Mouse (Mus musculus) bone marrow macrophage, adult 2 months (primary cell): Measurements from ENCODE around the gene Slc2a9. TPM values are rescaled to one million over a fixed set of nuclear protein-coding genes. Genes with fewer than 3 reads are reported as not detected.

Experiments
- H3K27ac ChIP-seq: 2 replicates; pipeline ENCODE4 v1.5.1; 2012; ENCODE audit warnings: low read depth, low read length; ENCODE audit not compliant: insufficient read depth
- H3K4me1 ChIP-seq: 2 replicates; pipeline ENCODE4 v1.6.1; 2012; ENCODE audit warnings: low read length; ENCODE audit not compliant: control insufficient read depth, insufficient read depth
- H3K4me3 ChIP-seq: 2 replicates; pipeline ENCODE4 v1.5.1; 2012; ENCODE audit warnings: mild to moderate bottlenecking, low read length, moderate library complexity; ENCODE audit not compliant: insufficient read depth
- CTCF ChIP-seq: IDR thresholded peaks from 2 replicates; pipeline ENCODE4 v1.5.1; 2012; ENCODE audit warnings: low read depth, mild to moderate bottlenecking, low read length, moderate library complexity
- POLR2A ChIP-seq: IDR thresholded peaks from 2 replicates; pipeline ENCODE4 v1.6.1; 2012; ENCODE audit warnings: mild to moderate bottlenecking, low read depth, low read length, borderline replicate concordance
- polyA plus RNA-seq: library from polyadenylated mRNA; stranded (reverse); fragments of >200 nt; gene quantifications from 2 replicates; pipeline ENCODE4 v1.2.4, GENCODE M21; 2012; ENCODE audit not compliant: missing spikeins, insufficient read depth, insufficient read length

Gene Slc2a9
- polyA plus RNA-seq, 1 experiment: 15.0 TPM

DNA sequence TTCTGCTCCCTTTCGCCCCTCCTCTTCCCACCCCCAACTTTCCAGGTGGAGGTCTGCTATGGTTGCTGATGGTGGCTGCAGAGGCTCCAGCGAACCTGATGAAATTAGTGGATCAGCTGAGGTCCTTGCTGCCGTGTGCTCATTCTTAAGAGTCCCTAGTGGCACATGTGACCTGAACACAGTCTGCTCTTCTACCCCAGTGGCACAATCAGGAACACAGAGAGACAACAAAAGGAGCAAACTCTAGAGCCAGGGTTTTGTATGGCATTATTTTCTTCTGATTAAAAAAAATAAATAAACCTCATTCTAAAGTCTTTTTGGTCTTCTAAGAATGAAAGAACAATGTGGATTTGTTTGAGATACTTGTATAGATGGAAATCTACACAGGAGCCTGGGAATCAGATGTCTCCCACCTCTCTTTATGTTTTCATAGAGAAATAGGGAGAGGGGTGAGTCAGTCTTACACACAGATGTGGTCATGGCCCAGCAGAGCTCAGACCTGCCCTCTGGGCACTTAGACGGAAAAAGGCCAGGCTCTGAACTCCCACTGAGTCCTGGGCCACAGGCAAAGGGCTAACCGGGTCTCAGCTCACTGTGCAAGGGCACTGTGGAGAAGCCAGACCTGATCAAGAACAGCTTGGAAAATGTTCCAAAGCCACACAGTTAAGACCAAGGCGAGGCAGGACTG lies 1.9 kb upstream of the Slc2a9 start:
- TF ChIP-seq POLR2A: no peak
- no peak for TF ChIP-seq CTCF
- Histone ChIP-seq H3K4me3 (no peak overlapping the region), H3K27ac (peak overlapping the region; percentile 96), H3K4me1 (peaks cover 70% of the 10 kb centered on the region)

DNA sequence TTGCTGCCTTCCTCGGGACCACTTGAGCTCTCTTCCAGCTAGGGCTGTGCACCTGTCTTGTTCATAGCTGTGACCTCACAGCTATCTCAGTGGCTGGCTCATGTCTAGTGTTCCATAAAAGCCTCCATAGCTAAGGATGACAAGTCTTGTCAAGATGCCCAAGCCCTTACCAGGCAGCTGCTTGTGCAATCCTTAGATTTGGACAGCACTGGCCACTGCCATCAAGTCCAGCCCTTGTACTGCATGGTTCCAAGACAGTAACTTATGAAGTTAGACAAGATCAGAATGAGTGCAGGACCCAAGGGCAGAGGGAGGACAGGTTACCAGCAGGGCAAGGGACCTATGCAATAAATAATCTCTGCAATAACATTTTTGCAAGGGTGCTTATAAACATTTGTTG lies 1.2 kb upstream of the Slc2a9 start:
- Histone ChIP-seq H3K4me1 (peaks cover 75% of the 10 kb centered on the region), H3K4me3 (no peak overlapping the region), H3K27ac (peak overlapping the region; percentile 96)
- TF ChIP-seq POLR2A: no peak
- TF ChIP-seq CTCF: no peak

DNA sequence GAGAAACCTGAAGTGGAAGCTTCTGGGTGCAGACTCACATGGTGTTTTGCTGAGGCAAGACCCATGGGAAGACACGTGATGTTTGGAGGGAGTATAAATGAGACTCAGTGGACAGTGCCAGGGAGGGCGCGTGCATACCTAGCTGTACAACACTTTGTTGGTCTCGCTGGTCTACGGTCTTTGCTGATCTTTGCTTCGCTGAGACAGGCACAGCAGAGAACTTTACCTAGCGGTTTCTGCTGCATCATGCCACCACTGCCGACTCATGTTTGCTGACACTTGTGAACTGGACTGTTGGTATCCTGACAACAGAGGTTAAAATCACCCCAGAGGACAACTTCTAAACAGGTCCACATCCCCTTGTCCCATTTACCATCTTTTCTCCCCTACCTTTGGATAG lies 2.9 kb downstream of the Slc2a9 start:
- TF ChIP-seq POLR2A (no peak), CTCF (no peak)
- H3K4me3 ChIP-seq: no peak overlapping the region
- peaks cover 51% of the 10 kb centered on the region for H3K4me1 ChIP-seq
- no peak overlapping the region for H3K27ac ChIP-seq

DNA sequence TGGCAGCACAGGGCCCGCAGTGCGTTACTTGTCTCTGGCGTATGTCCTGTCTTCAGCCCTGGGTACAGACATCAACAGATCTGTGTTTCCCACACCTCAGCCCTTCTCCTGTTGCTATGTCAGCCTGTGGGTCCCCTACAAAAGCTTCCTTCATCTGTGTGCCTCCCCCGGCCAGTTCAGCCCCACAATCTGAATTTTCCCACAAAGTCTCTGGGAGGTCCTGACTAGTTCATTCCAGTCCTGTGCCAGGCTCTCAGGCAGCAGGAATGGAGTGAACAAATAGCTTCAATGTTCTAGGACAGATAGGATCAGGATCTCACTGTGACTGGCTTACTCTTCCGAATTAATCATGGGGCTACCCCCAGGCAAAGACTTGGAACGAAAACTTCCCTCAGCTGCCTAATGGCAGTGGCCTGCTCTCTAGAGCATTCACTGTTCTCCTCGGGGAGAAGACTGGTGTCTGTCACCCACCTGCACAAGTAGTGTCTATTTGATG lies 3.6 kb downstream of the Slc2a9 start:
- TF ChIP-seq POLR2A: no peak
- no peak for TF ChIP-seq CTCF
- peaks cover 45% of the 10 kb centered on the region for H3K4me1 ChIP-seq
- H3K4me3 ChIP-seq: no peak overlapping the region
- no peak overlapping the region for H3K27ac ChIP-seq

DNA sequence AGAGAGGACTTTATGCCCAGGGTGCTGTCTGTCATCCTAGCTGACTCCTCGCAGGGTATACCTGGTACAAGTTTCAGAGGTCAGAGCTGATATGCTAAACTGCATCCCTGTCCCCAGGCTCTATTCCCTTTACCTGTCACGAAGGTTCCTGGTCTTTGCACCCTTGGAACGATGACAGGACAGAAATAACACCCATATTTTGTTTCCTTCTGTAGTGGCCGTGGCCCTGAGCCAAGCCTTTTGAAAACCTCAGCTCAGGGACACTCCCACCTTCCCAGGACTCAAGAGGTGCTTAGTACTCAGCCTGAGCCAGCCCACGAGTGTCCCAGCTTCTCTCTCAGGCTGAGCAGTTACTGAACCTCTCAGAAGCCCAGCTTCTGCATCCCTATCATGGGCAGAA lies 4.5 kb downstream of the Slc2a9 start:
- TF ChIP-seq POLR2A: no peak
- TF ChIP-seq CTCF: no peak
- no peak overlapping the region for H3K27ac ChIP-seq
- no peak overlapping the region for H3K4me3 ChIP-seq
- H3K4me1 ChIP-seq: peaks cover 42% of the 10 kb centered on the region

DNA sequence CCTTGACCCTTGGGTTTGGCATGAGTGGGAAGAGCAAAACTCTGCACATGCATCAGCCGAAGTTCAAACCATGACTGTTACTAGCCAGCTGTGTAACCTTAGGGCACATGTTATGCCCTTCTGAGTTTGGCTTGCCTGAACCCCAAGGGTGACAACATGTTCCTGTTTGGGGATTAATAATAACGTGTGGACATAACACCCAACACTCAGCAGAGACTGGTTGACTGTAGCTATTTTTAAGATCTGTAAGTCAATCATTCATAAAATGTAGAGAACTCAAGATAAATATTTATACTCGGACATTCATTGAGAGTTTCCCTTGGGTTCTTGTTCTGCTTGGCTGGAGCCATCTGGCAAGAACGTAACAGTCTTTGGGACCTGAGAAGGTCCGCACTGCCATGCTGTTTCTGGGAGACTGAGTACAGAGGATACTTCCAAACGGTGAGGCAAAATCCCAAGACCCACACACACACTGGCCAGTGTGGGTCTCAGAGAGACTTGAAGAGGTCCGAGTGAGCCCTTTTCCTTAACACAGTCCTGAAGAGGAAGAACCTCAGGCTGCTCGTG lies 6.4 kb downstream of the Slc2a9 start:
- H3K4me1 ChIP-seq: peaks cover 30% of the 10 kb centered on the region
- H3K4me3 ChIP-seq: no peak overlapping the region
- no peak for TF ChIP-seq POLR2A
- TF ChIP-seq CTCF: no peak
- no peak overlapping the region for H3K27ac ChIP-seq

DNA sequence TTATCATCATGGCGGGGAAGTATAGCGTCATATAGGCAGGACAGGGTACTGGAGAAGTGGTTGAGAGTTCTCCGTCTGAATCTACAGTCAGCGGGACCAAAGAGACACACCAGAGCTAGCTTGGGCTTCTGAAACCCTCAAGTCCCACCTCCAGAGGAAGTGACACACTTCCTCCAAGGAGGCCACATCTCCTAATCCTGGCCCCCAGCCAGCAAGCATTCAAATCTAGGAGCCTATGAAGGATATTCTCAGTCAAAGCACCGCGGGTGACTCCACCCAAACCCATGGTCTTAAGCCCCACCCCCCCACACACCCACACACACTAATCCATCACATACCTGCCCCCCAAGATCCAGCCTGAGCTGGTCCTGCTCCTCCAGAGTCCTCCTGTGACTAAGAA lies 9.1 kb downstream of the Slc2a9 start:
- TF ChIP-seq CTCF (no peak), POLR2A (no peak)
- H3K27ac ChIP-seq: 0 out of 2 replicates have a peak overlapping the region, but pooled peaks have one; percentile 10
- no peak overlapping the region for H3K4me3 ChIP-seq

DNA sequence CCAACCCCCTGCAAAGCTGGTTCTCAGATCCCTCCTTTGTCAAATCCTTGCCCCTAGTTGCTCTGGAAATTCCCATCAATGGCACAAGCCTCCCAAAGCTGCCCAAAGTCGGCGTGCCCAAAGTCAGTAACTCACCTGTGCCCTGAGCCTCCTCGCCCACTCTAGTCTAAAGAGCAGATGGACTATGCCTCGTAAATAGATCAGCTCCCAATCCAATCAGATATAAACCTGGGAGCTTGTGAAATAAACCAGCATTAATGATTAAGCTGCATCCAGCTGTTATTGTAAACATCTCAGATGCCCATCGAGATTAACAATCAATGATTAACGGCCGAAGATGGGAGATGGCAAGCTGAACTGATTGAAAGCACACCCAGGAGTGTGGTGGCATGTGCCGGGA lies 11.2 kb downstream of the Slc2a9 start:
- no peak for TF ChIP-seq POLR2A
- no peak for TF ChIP-seq CTCF
- no peak overlapping the region for H3K27ac ChIP-seq
- H3K4me3 ChIP-seq: no peak overlapping the region
- peaks cover 11% of the 10 kb centered on the region for H3K4me1 ChIP-seq

More for the DNA sequence above, 9.1 kb downstream of the Slc2a9 start:
- H3K4me1 ChIP-seq: peaks cover 15% of the 10 kb centered on the region

DNA sequence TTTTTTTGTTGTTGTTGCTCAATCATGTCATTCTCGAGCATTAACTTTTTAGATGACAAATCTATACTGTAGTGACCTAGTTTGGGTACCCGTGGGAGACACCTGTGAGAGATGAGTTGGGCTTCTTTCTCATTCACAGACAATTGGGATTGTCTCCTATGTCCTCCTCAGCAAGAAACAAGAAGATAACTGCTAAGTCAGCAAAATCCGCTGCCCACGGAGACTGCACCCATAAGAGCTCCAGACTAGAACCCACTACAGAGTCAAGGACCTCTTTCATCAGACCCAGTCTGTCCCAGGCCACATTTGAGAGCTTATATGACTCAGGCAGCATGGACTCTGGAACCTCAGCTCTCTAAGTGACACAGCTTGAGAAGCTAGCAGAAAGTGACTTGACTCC lies 13.2 kb downstream of the Slc2a9 start:
- no peak overlapping the region for H3K27ac ChIP-seq
- H3K4me3 ChIP-seq: no peak overlapping the region
- H3K4me1 ChIP-seq: peaks cover 11% of the 10 kb centered on the region
- TF ChIP-seq POLR2A: no peak
- no peak for TF ChIP-seq CTCF

DNA sequence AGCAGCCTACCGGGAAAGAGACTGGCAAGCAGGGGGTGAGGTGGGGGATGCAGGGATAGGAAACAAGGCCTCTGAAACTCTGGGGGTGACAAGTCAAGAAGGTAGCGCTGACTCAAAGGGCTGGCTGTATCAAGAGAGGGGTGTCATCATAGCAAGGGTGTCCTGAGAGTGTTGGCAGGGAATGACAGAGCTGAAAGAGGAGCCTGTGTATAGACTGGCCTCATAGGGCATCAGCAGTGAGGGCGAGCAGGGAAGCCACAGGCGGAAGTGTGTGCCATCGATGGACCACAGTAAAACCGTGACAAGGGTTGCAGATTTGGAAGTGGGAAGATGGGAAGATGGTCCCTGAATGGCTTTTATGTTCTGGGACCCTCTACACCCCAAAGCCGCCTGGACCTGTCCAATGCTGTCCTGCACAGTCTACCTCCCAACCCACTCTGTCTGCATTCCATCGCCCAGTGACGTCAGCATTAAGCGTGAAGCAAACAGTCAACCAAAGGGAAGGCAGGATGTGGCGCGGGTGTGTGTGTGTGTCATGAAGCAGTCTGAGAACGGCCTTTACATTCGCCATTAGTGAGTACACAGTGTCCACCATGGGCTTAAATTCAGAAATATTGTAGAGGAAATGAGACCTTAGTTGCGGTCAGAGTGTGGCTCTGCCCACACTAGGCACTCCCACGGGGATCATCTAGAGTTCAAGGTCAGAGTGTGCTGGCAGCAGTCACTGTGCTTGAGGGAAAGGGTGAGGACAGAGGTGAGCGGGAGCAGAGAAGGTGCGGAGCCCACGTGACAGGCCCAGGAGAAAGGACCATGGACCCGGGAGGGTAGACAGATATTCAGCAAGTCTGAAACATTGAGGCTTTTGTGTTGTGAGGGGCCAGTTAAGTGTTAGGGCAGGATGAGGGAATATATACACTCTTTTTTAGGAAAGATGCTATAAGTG lies 14.0 kb downstream of the Slc2a9 start:
- TF ChIP-seq CTCF (no peak), POLR2A (no peak)
- Histone ChIP-seq H3K27ac (no peak overlapping the region), H3K4me1 (peaks cover 16% of the 10 kb centered on the region), H3K4me3 (no peak overlapping the region)
